Mouse (Mus musculus) adrenal gland, adult 18-20 months (tissue): Measurements from ENCODE around the gene Zfp229. TPM values are rescaled to one million over a fixed set of nuclear protein-coding genes. Genes with fewer than 3 reads are reported as not detected.
"Not testable (repeated sequence)": the region's sequence is repeated elsewhere in the genome, so short reads cannot be mapped to it uniquely, and the experiment has no call there.

ENCODE experiments used
- DNase-seq, 2 experiments: peaks; one replicate each; pipeline ENCODE4 v3.0.0; 2021 to 2022; ENCODE audit warnings: low spot score in 2 of 2
- long read RNA-seq, 2 experiments: library from polyadenylated mRNA; stranded (forward); transcript quantifications; one replicate each; pipeline ENCODE4 v2.0.0; 2021
- total RNA-seq, 2 experiments: library from RNA; stranded (reverse); gene quantifications; 1 replicate in 1 of 2; 2 replicates in 1 of 2; pipeline ENCODE4 v1.2.3; 2021

The Zfp229 gene
- total RNA-seq = 1 to 10 TPM; 7.8 TPM
- long read RNA-seq, experiment 1, full-length matches to known transcripts = 2 of 2 reads
- long read RNA-seq, experiment 1, partial matches to known transcripts = 0 of 2 reads
- long read RNA-seq, experiment 1, other reads (novel, unspliced or antisense) = 0 of 2 reads
- long read RNA-seq, experiment 2, full-length matches to known transcripts = 3 of 5 reads
- long read RNA-seq, experiment 2, partial matches to known transcripts = 0 of 5 reads
- long read RNA-seq, experiment 2, other reads (novel, unspliced or antisense) = 2 of 5 reads

DNA sequence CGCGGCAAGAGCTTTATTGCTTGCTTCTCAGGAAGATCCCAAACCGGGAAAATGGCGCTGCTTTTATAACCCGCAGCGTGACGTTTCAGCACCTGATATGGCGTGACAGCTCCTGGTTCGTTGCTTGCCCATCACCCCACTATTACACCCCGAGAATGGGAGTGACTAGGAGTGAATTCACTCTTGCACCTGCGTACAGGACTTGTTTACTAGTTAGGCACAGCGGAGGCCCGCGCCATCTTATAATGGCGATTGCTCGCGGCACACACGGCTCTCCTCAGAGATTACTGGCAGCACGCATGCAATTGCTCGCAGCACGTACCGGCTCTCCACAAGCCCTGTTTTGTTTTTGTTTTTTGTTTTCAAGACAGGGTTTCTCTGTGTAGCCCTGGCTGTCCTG lies at the start of gene Zfp229:
Gene Zfp229 (plus strand): TSS at position 301 of the 400 bp plus-strand sequence.
- DNase-seq = not testable (repeated sequence)

DNA sequence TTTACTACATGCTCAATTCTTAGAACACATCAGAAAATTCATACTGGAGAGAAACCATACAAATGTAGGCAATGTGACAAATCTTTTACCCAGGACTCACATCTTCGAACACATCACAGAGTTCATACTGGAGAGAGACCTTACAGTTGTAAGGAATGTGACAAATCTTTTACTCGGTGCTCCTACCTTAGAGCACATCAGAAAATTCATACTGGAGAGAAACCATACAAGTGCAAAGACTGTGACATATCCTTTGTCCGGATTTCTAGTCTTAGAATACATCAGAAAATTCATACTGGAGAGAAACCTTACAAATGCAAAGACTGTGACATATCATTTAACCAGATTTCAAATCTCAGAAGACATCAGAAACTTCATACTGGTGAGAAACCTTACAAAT lies 39.0 kb upstream of the Zfp229 start, which contains the start of gene Gm10226:
Gene Gm10226 (plus strand): TSS at position 301 of the 400 bp plus-strand sequence.
- no peak for DNase-seq

DNA sequence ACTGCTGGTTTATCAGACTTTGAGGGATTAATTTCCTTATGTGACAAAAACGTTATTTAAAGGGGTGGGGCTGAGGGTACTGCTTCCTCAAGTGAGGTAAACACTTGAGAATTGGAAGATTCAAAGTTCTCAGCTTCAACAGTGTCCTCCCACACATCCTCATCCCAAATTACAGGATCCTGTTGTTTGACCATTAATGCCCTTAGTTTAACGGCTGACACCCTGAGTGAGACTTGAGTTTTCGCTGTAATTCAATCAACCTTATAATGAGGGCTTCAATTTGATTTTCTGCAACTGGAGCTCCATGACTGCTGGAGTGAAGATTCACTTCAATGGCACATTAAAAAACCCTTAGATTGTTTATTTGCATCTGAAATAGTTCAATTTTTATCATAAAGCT lies 37.3 kb upstream of the Zfp229 start:
- no peak for DNase-seq

GRCm38 (mm10) chr17:21696073-21696472 lies 34.5 kb upstream of the Zfp229 start:
- DNase-seq = no peak

DNA sequence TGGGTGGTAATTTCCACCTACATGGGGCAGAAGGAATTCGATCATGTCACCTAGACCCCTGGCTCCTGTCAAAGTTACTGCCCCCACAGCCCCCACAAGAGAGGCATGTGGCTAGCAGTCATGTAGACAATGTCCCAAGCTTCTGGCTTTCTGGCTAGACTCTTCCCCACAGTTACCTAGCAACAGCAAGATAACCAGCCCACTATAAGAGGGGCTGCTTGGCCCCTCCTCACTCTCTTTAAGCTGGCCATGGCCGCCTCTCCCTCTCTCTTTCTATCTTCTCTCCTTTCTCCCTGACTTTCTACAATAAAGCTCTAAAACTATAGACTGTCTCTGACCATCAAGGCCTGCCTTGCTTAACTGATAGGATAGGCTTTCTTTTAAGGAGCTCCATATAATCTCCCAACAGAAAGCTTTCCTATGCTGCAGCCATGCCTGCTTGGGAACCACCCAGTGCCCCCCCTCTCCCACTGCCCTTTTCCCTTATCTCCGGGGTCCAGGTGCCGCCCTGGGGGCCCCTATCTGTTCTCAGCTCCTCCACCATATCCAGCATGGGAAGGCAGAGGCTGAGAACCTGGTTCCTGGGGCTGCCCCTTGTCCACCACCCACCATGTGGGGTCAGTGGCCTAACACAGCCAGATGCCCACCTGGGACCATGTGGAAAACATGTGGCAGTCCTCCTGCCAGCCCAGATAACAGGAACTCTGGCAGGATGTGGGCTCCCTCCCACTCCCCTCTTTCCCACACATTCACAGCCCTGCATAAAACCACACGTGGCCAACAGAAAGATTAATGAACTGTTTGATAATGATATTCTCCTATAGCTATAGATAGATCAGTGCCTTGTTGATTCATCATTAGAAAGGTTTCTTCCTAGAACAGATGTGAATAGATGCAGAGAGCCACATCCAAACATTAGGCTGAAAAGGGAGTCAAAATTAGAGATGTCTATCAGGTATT lies 28.0 kb upstream of the Zfp229 start:
- DNase-seq = no peak

GRCm38 (mm10) chr17:21703414-21703813 lies 27.2 kb upstream of the Zfp229 start:
- no peak for DNase-seq

DNA sequence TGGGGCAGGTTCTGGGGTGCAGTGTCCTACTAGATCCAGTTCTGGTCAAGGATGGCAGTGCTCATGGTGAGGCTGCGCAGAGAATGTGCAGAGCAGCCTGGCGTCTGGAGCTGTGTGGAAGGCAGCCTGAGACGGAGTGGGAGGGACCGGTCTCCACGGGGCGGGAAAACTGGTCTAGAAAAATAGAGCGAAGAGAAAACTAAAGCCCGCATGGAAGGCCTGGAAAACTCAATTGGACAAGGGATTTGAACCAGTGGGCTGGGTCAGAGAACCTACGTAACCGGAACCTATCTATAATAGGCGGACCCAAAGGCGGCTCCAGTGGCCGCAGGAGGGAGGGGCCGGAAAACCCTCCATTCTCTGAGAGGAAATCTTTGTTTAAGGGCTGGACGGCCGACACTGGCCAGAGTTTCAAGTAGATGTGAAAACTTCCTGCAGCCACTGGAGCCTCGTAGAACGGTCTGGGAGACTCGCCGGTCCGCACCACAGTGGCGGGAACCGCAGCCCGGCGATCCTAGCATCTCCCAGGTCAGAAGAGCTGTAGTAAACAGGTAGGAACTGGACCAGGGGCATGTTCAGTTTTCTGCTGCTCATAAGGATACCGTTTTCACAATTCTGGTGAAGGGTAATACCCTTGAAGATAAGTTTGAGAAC lies 23.1 kb upstream of the Zfp229 start, which contains the start of gene Zfp760:
Gene Zfp760 (plus strand): TSS at position 399 of the 654 bp plus-strand sequence.
- DNase-seq = peak; percentile 67 to 74

GRCm38 (mm10) chr17:21708401-21708800 lies 22.2 kb upstream of the Zfp229 start:
- no peak for DNase-seq

- no peak for DNase-seq
These were observed 2.5 kb downstream of the Zfp229 start for GRCm38 (mm10) chr17:21733049-21733448.

DNA sequence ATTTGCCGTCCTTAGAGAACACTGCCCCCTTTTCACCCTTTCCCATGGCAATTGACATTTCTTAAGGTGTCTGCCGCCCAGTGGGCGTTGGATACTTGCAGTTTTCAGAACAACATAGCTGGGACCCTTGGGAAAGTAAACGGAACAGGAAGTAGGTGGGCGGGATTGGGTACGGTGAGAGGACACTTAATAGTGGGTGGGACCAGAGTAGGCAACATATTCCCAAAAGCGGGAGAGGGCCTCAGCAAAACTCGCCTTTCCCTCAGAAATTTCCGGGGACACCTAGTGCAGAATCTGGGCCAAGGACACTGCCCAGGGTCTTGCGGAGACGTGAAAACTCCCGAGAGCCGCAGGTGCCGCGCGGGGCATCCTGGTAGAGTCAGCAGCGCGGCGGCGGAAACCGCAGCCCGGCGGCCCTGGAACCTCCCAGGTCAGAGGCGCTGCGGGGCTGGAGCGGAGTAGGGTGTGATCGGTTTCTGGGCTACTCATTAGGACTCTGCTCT lies 3.0 kb downstream of the Zfp229 start:
- peak; percentile 62 to 63 for DNase-seq

DNA sequence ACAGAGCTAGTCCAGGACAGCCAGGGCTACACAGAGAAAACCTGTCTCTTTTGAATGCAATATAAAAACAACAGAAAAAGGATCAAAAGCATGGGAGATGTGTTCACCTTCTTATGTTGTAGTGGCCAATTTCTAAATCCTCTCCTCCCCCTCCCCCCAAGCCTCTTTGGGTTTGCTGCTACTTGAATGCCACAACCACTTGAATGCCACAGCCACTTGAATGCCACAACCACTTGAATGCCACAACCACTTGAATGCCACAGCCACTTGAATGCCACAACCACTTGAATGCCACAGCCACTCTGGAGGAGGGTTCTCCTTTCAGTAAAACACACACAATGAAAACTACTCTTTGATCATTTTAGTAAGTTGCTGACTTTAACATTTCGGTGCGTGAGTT lies 22.2 kb downstream of the Zfp229 start:
- no peak for DNase-seq

GRCm38 (mm10) chr17:21753342-21754208 lies 23.0 kb downstream of the Zfp229 start:
- DNase-seq = peak in 1 of 2 experiments; percentile 9

- no peak for DNase-seq
These were observed 39.7 kb downstream of the Zfp229 start for GRCm38 (mm10) chr17:21770336-21770735.

- DNase-seq = no peak
These were observed 61.7 kb downstream of the Zfp229 start for GRCm38 (mm10) chr17:21792256-21792655.

GRCm38 (mm10) chr17:21801373-21801772 lies 70.8 kb downstream of the Zfp229 start:
- not testable (repeated sequence) for DNase-seq

Other genes with a start within 250 kb of the Zfp229 start
- gene Zfp53, start 241.8 kb upstream of the Zfp229 start, total RNA-seq = 1 to 10 TPM; 3.1 to 4.7 TPM
- gene Zfp52, start 195.3 kb upstream of the Zfp229 start, total RNA-seq = 10 to 100 TPM; 21.3 to 41.2 TPM
- 10 to 100 TPM in 1 of 2 experiments, 1 to 10 TPM in 1; 9.7 to 12.3 TPM for gene Zfp948, start 163.8 kb upstream of the Zfp229 start, total RNA-seq
- gene Zfp983, start 80.2 kb upstream of the Zfp229 start, total RNA-seq = 1 to 10 TPM; 5.6 to 5.7 TPM
- not detected for gene Gm10226, start 38.9 kb upstream of the Zfp229 start, total RNA-seq
- gene Zfp760, start 23.1 kb upstream of the Zfp229 start, total RNA-seq = 1 to 10 TPM; 4.7 to 5.0 TPM
- gene Zfp820, start 115.0 kb downstream of the Zfp229 start, total RNA-seq = 1 to 10 TPM; 1.2 to 1.5 TPM
- 1 to 10 TPM; 1.3 to 2.0 TPM for gene Zfp995, start 179.1 kb downstream of the Zfp229 start, total RNA-seq
- 1 to 10 TPM; 7.5 TPM for gene Zfp942, start 231.7 kb downstream of the Zfp229 start, total RNA-seq
- gene Zfp943, start 231.8 kb downstream of the Zfp229 start, total RNA-seq = 10 to 100 TPM; 10.9 to 12.6 TPM